Mouse (Mus musculus): ENCODE measurements around the gene Ak8. TPM values are rescaled to one million over a fixed set of nuclear protein-coding genes. Genes with fewer than 3 reads are reported as not detected.

Ak8 gene
- polyA plus RNA-seq (2014; fragmentation: Nextera tagmentation; extraction: Ambion mirVana) = 1.2 and 2.0 TPM in 2 replicates

- Histone ChIP-seq H3K4me3 (ENCODE audit: low read depth, low read length) (peak within 1 kb of the TSS; percentile 64), H3K27me3 (replicated peaks; ENCODE audit: control insufficient read depth, insufficient read depth, low read length) (no peaks in the 10 kb centered on the region), H3K4me1 (ENCODE audit: control insufficient read depth, insufficient read depth, low read length) (peaks cover 9% of the 10 kb centered on the region), H3K9me3 (ENCODE audit: control insufficient read depth, low read length) (no peaks in the 10 kb centered on the region), H3K9ac (ENCODE audit: low read depth, low read length) (peak within 1 kb of the TSS; percentile 75), H3K27ac (replicated peaks; ENCODE audit: low read depth, low read length) (peak within 1 kb of the TSS; percentile 69), H3K4me2 (ENCODE audit: low read depth, low read length) (peak within 1 kb of the TSS; percentile 95), H3K36me3 (ENCODE audit: control insufficient read depth, insufficient read depth, low read length) (no peaks in the 10 kb centered on the region)
- DNase-seq (ENCODE audit: low spot score) = peak; percentile 90
- ATAC-seq (ENCODE audit: low read depth) = peak; percentile 90
- 2% methylated on average over 49 of the region's 53 CpGs for WGBS
Observed at GRCm38 (mm10) chr2:28699361-28700335, at the start of gene Ak8, which contains the start of gene Spaca9. Ak8 (plus strand) TSS chr2:28700164. Spaca9 (minus strand) TSS chr2:28699727.

GRCm38 (mm10) chr2:28650526-28650925 lies 49.4 kb upstream of the Ak8 start:
- H3K4me3 ChIP-seq (ENCODE audit: low read depth, low read length) = no peak overlapping the region
- 0 out of 2 replicates have a peak, but pooled peaks cover 10% of the 10 kb centered on the region for H3K36me3 ChIP-seq (ENCODE audit: control insufficient read depth, insufficient read depth, low read length)
- H3K27ac ChIP-seq (replicated peaks; ENCODE audit: low read depth, low read length) = no peak overlapping the region
- DNase-seq (ENCODE audit: low spot score) = no peak
- H3K4me2 ChIP-seq (ENCODE audit: low read depth, low read length) = no peak overlapping the region
- no peaks in the 10 kb centered on the region for H3K27me3 ChIP-seq (replicated peaks; ENCODE audit: control insufficient read depth, insufficient read depth, low read length)
- no peaks in the 10 kb centered on the region for H3K4me1 ChIP-seq (ENCODE audit: control insufficient read depth, insufficient read depth, low read length)
- no peak overlapping the region for H3K9ac ChIP-seq (ENCODE audit: low read depth, low read length)
- no peaks in the 10 kb centered on the region for H3K9me3 ChIP-seq (ENCODE audit: control insufficient read depth, low read length)
- ATAC-seq (ENCODE audit: low read depth) = no peak

DNA sequence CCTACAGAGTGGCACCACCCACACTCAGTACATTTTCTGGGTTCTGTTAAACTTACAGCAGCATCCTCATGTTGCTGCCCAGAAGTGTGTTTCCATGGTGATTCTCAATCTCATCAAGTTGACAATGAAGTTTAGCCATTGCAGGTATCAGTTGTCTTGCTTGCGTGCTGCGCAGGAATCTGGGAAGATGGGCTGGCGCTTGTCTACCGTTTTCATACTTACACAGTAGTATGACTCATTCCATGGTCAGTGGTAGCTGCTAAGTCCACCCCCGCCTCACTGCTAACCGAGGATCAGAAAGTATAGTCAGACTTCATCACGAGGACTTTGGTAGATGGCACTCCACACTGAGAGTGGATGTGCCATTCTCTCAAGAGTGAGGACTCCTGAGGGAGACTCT lies 46.6 kb upstream of the Ak8 start:
- Histone ChIP-seq H3K27me3 (replicated peaks; ENCODE audit: control insufficient read depth, insufficient read depth, low read length) (no peaks in the 10 kb centered on the region), H3K27ac (replicated peaks; ENCODE audit: low read depth, low read length) (no peak overlapping the region), H3K36me3 (ENCODE audit: control insufficient read depth, insufficient read depth, low read length) (peaks cover 35% of the 10 kb centered on the region; the same call in 1 of the 2 replicates), H3K9me3 (ENCODE audit: control insufficient read depth, low read length) (no peaks in the 10 kb centered on the region), H3K4me2 (ENCODE audit: low read depth, low read length) (no peak overlapping the region), H3K4me1 (ENCODE audit: control insufficient read depth, insufficient read depth, low read length) (no peaks in the 10 kb centered on the region), H3K9ac (ENCODE audit: low read depth, low read length) (no peak overlapping the region), H3K4me3 (ENCODE audit: low read depth, low read length) (no peak overlapping the region)
- no peak for DNase-seq (ENCODE audit: low spot score)
- ATAC-seq (ENCODE audit: low read depth) = no peak
- WGBS = 96% methylated on average over 7 of the region's 7 CpGs

DNA sequence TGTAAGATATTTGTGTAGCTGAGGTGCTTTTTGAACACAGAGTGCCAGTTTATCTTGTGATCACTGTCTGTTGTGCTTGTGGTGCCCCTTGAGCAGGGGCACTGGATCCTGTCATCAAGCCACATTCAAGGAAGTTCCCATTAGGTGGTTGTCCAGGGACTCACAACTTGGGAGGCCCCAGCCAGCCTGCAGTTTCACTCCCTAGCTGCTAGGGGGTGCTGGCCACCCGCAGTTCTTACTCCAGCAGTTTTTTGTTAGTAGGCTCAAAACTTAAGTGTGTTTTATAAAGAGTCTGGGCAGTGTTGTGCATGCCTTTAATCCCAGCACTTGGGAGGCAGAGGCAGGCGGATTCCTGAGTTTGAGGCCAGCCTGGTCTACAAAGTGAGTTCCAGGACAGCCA lies 45.7 kb upstream of the Ak8 start:
- H3K4me2 ChIP-seq (ENCODE audit: low read depth, low read length) = no peak overlapping the region
- H3K9ac ChIP-seq (ENCODE audit: low read depth, low read length) = no peak overlapping the region
- peaks cover 44% of the 10 kb centered on the region for H3K36me3 ChIP-seq (ENCODE audit: control insufficient read depth, insufficient read depth, low read length)
- H3K4me1 ChIP-seq (ENCODE audit: control insufficient read depth, insufficient read depth, low read length) = no peaks in the 10 kb centered on the region
- no peaks in the 10 kb centered on the region for H3K9me3 ChIP-seq (ENCODE audit: control insufficient read depth, low read length)
- DNase-seq (ENCODE audit: low spot score) = no peak
- 67% methylated on average over 2 of the region's 2 CpGs for WGBS
- no peak overlapping the region for H3K27ac ChIP-seq (replicated peaks; ENCODE audit: low read depth, low read length)
- no peak for ATAC-seq (ENCODE audit: low read depth)
- H3K4me3 ChIP-seq (ENCODE audit: low read depth, low read length) = no peak overlapping the region
- no peaks in the 10 kb centered on the region for H3K27me3 ChIP-seq (replicated peaks; ENCODE audit: control insufficient read depth, insufficient read depth, low read length)

DNA sequence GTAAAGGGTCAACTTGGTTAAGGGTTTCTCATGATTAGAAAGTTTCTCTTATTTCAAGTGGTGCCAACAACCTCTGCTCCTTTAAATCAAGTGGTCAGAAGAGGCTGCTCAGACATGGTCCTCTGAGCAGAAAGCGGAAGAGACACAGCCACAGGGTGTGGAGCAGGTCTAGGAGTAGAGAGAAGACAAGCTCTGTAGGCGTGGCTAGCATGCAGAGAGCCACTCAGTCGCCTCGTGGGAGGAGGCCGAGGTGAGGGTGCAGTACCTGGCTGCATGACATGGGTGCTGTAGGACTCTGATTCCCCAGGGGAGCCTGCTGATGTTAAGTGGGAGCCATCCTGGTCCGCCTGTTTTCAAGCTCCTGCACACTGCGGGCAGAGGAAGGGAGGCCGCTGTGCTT lies 43.7 kb upstream of the Ak8 start:
- no peak overlapping the region for H3K4me3 ChIP-seq (ENCODE audit: low read depth, low read length)
- ATAC-seq (ENCODE audit: low read depth) (no peak), DNase-seq (ENCODE audit: low spot score) (no peak)
- no peak overlapping the region for H3K27ac ChIP-seq (replicated peaks; ENCODE audit: low read depth, low read length)
- no peaks in the 10 kb centered on the region for H3K27me3 ChIP-seq (replicated peaks; ENCODE audit: control insufficient read depth, insufficient read depth, low read length)
- H3K4me1 ChIP-seq (ENCODE audit: control insufficient read depth, insufficient read depth, low read length) = no peaks in the 10 kb centered on the region
- H3K36me3 ChIP-seq (ENCODE audit: control insufficient read depth, insufficient read depth, low read length) = peaks cover 62% of the 10 kb centered on the region
- H3K9me3 ChIP-seq (ENCODE audit: control insufficient read depth, low read length) = no peaks in the 10 kb centered on the region
- H3K9ac ChIP-seq (ENCODE audit: low read depth, low read length) = no peak overlapping the region
- no peak overlapping the region for H3K4me2 ChIP-seq (ENCODE audit: low read depth, low read length)
- 67% methylated on average over 8 of the region's 8 CpGs for WGBS

- H3K9me3 ChIP-seq (ENCODE audit: control insufficient read depth, low read length) = no peaks in the 10 kb centered on the region
- ATAC-seq (ENCODE audit: low read depth) = no peak
- WGBS = 93% methylated on average over 3 of the region's 3 CpGs
- no peak for DNase-seq (ENCODE audit: low spot score)
- H3K4me3 ChIP-seq (ENCODE audit: low read depth, low read length) = no peak overlapping the region
- no peaks in the 10 kb centered on the region for H3K4me1 ChIP-seq (ENCODE audit: control insufficient read depth, insufficient read depth, low read length)
- no peaks in the 10 kb centered on the region for H3K27me3 ChIP-seq (replicated peaks; ENCODE audit: control insufficient read depth, insufficient read depth, low read length)
- H3K9ac ChIP-seq (ENCODE audit: low read depth, low read length) = no peak overlapping the region
- no peak overlapping the region for H3K27ac ChIP-seq (replicated peaks; ENCODE audit: low read depth, low read length)
- peaks cover 92% of the 10 kb centered on the region for H3K36me3 ChIP-seq (ENCODE audit: control insufficient read depth, insufficient read depth, low read length)
- no peak overlapping the region for H3K4me2 ChIP-seq (ENCODE audit: low read depth, low read length)
Observed at GRCm38 (mm10) chr2:28662891-28663290, 37.1 kb upstream of the Ak8 start.

GRCm38 (mm10) chr2:28665818-28666217 lies 34.1 kb upstream of the Ak8 start:
- Histone ChIP-seq H3K27me3 (replicated peaks; ENCODE audit: control insufficient read depth, insufficient read depth, low read length) (no peaks in the 10 kb centered on the region), H3K27ac (replicated peaks; ENCODE audit: low read depth, low read length) (no peak overlapping the region), H3K4me1 (ENCODE audit: control insufficient read depth, insufficient read depth, low read length) (no peaks in the 10 kb centered on the region), H3K36me3 (ENCODE audit: control insufficient read depth, insufficient read depth, low read length) (peaks cover 82% of the 10 kb centered on the region), H3K4me3 (ENCODE audit: low read depth, low read length) (no peak overlapping the region), H3K9ac (ENCODE audit: low read depth, low read length) (no peak overlapping the region), H3K4me2 (ENCODE audit: low read depth, low read length) (no peak overlapping the region), H3K9me3 (ENCODE audit: control insufficient read depth, low read length) (no peaks in the 10 kb centered on the region)
- 63% methylated on average over 3 of the region's 3 CpGs for WGBS
- ATAC-seq (ENCODE audit: low read depth) = no peak
- DNase-seq (ENCODE audit: low spot score) = no peak

- DNase-seq (ENCODE audit: low spot score) = no peak
- 91% methylated on average over 2 of the region's 2 CpGs for WGBS
- Histone ChIP-seq H3K4me2 (ENCODE audit: low read depth, low read length) (no peak overlapping the region), H3K36me3 (ENCODE audit: control insufficient read depth, insufficient read depth, low read length) (peaks cover 82% of the 10 kb centered on the region), H3K9ac (ENCODE audit: low read depth, low read length) (no peak overlapping the region), H3K4me3 (ENCODE audit: low read depth, low read length) (no peak overlapping the region), H3K27ac (replicated peaks; ENCODE audit: low read depth, low read length) (no peak overlapping the region), H3K9me3 (ENCODE audit: control insufficient read depth, low read length) (no peaks in the 10 kb centered on the region), H3K4me1 (ENCODE audit: control insufficient read depth, insufficient read depth, low read length) (no peaks in the 10 kb centered on the region), H3K27me3 (replicated peaks; ENCODE audit: control insufficient read depth, insufficient read depth, low read length) (no peaks in the 10 kb centered on the region)
- no peak for ATAC-seq (ENCODE audit: low read depth)
Observed at GRCm38 (mm10) chr2:28671438-28671837, 28.5 kb upstream of the Ak8 start.

GRCm38 (mm10) chr2:28676005-28676404 lies 24.0 kb upstream of the Ak8 start:
- DNase-seq (ENCODE audit: low spot score) (no peak), ATAC-seq (ENCODE audit: low read depth) (no peak)
- H3K27ac ChIP-seq (replicated peaks; ENCODE audit: low read depth, low read length) = no peak overlapping the region
- no peaks in the 10 kb centered on the region for H3K9me3 ChIP-seq (ENCODE audit: control insufficient read depth, low read length)
- H3K27me3 ChIP-seq (replicated peaks; ENCODE audit: control insufficient read depth, insufficient read depth, low read length) = no peaks in the 10 kb centered on the region
- H3K4me3 ChIP-seq (ENCODE audit: low read depth, low read length) = no peak overlapping the region
- no peak overlapping the region for H3K4me2 ChIP-seq (ENCODE audit: low read depth, low read length)
- 88% methylated on average over 8 of the region's 8 CpGs for WGBS
- no peaks in the 10 kb centered on the region for H3K4me1 ChIP-seq (ENCODE audit: control insufficient read depth, insufficient read depth, low read length)
- H3K9ac ChIP-seq (ENCODE audit: low read depth, low read length) = no peak overlapping the region
- peaks cover 92% of the 10 kb centered on the region for H3K36me3 ChIP-seq (ENCODE audit: control insufficient read depth, insufficient read depth, low read length)

Measured in embryonic facial prominence, embryonic 14.5 days (tissue).